Mouse (Mus musculus): ENCODE data around the gene Mtmr12.

GRCm38 (mm10) chr15:12318451-12318850 is 113.6 kb downstream of the Mtmr12 start:
- no peak for TF ChIP-seq CTCF (IDR thresholded peaks at IDR 0.05; ENCODE audit: borderline replicate concordance, extremely low read depth, insufficient read depth, insufficient read length)
- no peak for TF ChIP-seq POLR2A (IDR thresholded peaks at IDR 0.05; ENCODE audit: borderline replicate concordance, extremely low read depth, insufficient read depth, insufficient read length, poor library complexity, severe bottlenecking)
